Mouse (Mus musculus): ENCODE measurements at regions not wholly inside any gene's neighbourhood (a gene's known extent, or its start where the extent isn't known, plus 50 kb on each side); places are given as distances from the start of the nearest gene placed in this dataset.
"Not testable (repeated sequence)": the region's sequence is repeated elsewhere in the genome, so short reads cannot be mapped to it uniquely, and the experiment has no call there.

GRCm38 (mm10) chr14:53785547-53785946 is 468.4 kb downstream of the Dad1 start:
- not testable (repeated sequence) for TF ChIP-seq POLR2A (IDR thresholded peaks at IDR 0.05; ENCODE audit: borderline replicate concordance, extremely low read depth, low read depth, low read length); CTCF (IDR thresholded peaks at IDR 0.05; ENCODE audit: insufficient read depth, low read length)
